Mouse (Mus musculus) heart, adult 2 months (tissue): ENCODE data around the gene Mfsd11.

Experiments used
- CTCF ChIP-seq: fragments of 200-600 bp; IDR thresholded peaks from 2 replicates; pipeline ENCODE4 v1.8.1; 2022; ENCODE audit warnings: antibody characterized with exemption, mild to moderate bottlenecking, moderate library complexity
- EP300 ChIP-seq: fragments of 200-500 bp; IDR thresholded peaks from 2 replicates; pipeline ENCODE4 v1.6.1; 2011; ENCODE audit warnings: low read depth, low read length, control low read depth; ENCODE audit not compliant: insufficient read depth
- POLR2A ChIP-seq: fragments of 200-500 bp; IDR thresholded peaks from 2 replicates; pipeline ENCODE4 v1.6.1; 2011; ENCODE audit warnings: mild to moderate bottlenecking, low read depth, low read length, control low read depth; ENCODE audit not compliant: insufficient read depth

DNA sequence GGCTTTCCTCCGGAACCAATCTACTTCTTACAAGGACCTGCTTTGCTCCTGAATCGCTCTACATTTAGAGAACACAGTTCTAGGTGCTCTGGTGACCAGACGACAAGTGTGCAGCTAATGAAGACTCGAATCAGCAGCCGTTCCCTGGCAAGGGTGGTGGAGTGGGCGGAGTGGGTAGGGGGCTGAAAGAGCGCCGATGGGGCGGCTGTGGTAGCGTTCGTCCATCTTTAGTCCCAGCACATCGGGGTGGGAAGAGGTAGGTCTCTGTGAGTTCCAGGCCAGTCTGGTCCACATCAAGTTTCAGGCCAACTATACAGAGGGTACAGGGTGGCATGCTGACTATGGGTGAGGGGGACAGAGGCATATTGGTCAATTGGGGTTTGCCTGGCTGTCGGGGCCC lies 38.6 kb upstream of the Mfsd11 start:
- no peak for TF ChIP-seq CTCF
- TF ChIP-seq POLR2A: no peak
- TF ChIP-seq EP300: no peak
